Mouse (Mus musculus): ENCODE measurements around the gene Sf3a3. TPM values are rescaled to one million over a fixed set of nuclear protein-coding genes. Genes with fewer than 3 reads are reported as not detected.

Sf3a3 gene
- polyA plus RNA-seq, 1 experiment from 2014 or later = 49.4 TPM

DNA sequence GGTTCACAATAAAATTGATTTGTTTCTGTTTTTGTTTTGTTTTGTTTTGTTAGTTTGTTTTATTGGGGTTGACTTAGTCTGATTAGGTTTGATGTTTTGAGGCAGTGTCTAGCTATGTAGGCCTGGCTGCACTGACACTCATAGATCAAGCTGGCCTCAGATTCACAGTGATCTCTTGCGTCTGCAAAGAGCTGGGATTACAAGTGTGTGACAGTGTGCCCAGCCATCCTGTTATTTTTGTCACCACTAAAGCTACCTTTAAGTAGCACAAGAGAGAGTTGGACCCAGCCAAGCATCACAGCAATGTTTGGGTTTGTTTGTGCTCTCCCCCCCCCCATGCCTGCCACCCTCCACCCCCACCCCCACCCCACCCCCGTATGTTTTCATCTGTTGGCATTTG is 20.0 kb upstream of the Sf3a3 start:
- Histone ChIP-seq H3K4me2 (ENCODE audit: low read depth, low read length) (no peak overlapping the region), H3K9ac (ENCODE audit: low read depth, low read length) (no peak overlapping the region), H3K4me3 (ENCODE audit: low read depth, low read length) (no peak overlapping the region), H3K27me3 (ENCODE audit: control insufficient read depth, insufficient read depth, low read depth, low read length) (no peaks in the 10 kb centered on the region), H3K9me3 (replicated peaks; ENCODE audit: control insufficient read depth, low read length) (no peaks in the 10 kb centered on the region), H3K27ac (ENCODE audit: low read length) (no peak overlapping the region), H3K4me1 (ENCODE audit: control insufficient read depth, low read depth, low read length) (peaks cover 27% of the 10 kb centered on the region), H3K36me3 (ENCODE audit: control insufficient read depth, insufficient read depth) (no peaks in the 10 kb centered on the region)
- no peak for ATAC-seq (ENCODE audit: low read depth)
- 68% methylated on average over 2 of the region's 2 CpGs for WGBS (ENCODE audit: insufficient replicate concordance)

GRCm38 (mm10) chr4:124695786-124696516 is 18.6 kb upstream of the Sf3a3 start:
- Histone ChIP-seq H3K27me3 (ENCODE audit: control insufficient read depth, insufficient read depth, low read depth, low read length) (peaks cover 5% of the 10 kb centered on the region), H3K27ac (ENCODE audit: low read length) (peak overlapping the region; percentile 35; the same call in 1 of the 2 replicates), H3K4me2 (ENCODE audit: low read depth, low read length) (peak overlapping the region; percentile 47), H3K4me3 (ENCODE audit: low read depth, low read length) (peak overlapping the region; percentile 35), H3K36me3 (ENCODE audit: control insufficient read depth, insufficient read depth) (no peaks in the 10 kb centered on the region), H3K9ac (ENCODE audit: low read depth, low read length) (peak overlapping the region; percentile 36; the same call in 1 of the 2 replicates), H3K4me1 (ENCODE audit: control insufficient read depth, low read depth, low read length) (peaks cover 36% of the 10 kb centered on the region), H3K9me3 (replicated peaks; ENCODE audit: control insufficient read depth, low read length) (no peaks in the 10 kb centered on the region)
- WGBS (ENCODE audit: insufficient replicate concordance) = 5% methylated on average over 18 of the region's 18 CpGs
- no peak for ATAC-seq (ENCODE audit: low read depth)

- H3K4me2 ChIP-seq (ENCODE audit: low read depth, low read length) = peak overlapping the region; percentile 72; the same call in 1 of the 2 replicates
- H3K4me3 ChIP-seq (ENCODE audit: low read depth, low read length) = no peak overlapping the region
- H3K27me3 ChIP-seq (ENCODE audit: control insufficient read depth, insufficient read depth, low read depth, low read length) = peaks cover 15% of the 10 kb centered on the region
- H3K27ac ChIP-seq (ENCODE audit: low read length) = no peak overlapping the region
- no peaks in the 10 kb centered on the region for H3K36me3 ChIP-seq (ENCODE audit: control insufficient read depth, insufficient read depth)
- ATAC-seq (ENCODE audit: low read depth) = no peak
- 36% methylated on average over 6 of the region's 6 CpGs for WGBS (ENCODE audit: insufficient replicate concordance)
- peaks cover 31% of the 10 kb centered on the region for H3K4me1 ChIP-seq (ENCODE audit: control insufficient read depth, low read depth, low read length)
- H3K9ac ChIP-seq (ENCODE audit: low read depth, low read length) = no peak overlapping the region
- H3K9me3 ChIP-seq (replicated peaks; ENCODE audit: control insufficient read depth, low read length) = no peaks in the 10 kb centered on the region
Observed at GRCm38 (mm10) chr4:124699791-124700190, 14.8 kb upstream of the Sf3a3 start.

- H3K27ac ChIP-seq (ENCODE audit: low read length) = peak within 1 kb of the TSS; percentile 53
Observed at GRCm38 (mm10) chr4:124700248-124700971, 14.2 kb upstream of the Sf3a3 start, which contains the start of gene Fhl3. Fhl3 (plus strand) TSS chr4:124700701.

DNA sequence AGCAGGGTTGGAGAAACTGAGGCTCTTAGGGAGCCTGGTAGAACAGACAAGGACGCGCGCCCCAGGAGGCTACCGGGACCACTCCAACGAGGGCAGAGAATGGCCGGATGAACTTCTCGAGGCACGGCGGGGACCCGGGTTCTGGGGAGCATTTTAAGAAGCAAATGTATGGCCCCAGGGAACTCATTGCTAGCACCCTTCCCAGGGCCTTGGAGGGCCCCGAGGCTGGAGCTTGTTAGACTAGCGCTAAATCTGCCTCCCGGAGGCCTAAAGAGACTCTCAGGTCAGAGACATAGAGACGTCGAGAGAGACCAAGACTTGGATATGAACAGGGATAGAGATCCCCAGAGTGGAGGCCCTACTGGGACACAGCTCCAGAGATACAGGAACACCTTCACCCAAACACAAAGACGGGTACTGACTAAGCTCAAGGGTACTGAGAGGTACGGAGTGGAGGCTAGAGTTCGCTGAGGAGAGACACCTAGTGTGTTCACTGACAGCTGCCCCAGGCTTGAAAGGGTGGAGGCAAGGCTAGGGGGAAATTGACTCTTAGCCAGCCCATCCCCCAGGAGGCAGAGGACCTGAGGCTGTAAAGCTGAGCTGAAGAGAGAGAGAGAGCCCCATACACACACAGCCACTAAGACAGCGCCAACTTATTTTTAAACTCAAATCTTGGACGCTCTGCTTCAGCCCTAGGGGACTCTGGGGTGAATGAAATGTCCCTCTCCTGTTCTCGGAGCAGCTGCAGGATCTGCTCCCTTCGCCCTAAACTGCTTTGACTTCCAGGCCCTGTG is 13.3 kb upstream of the Sf3a3 start:
- ATAC-seq (ENCODE audit: low read depth) = no peak
- Histone ChIP-seq H3K27me3 (ENCODE audit: control insufficient read depth, insufficient read depth, low read depth, low read length) (peaks cover 15% of the 10 kb centered on the region), H3K36me3 (ENCODE audit: control insufficient read depth, insufficient read depth) (no peaks in the 10 kb centered on the region), H3K4me2 (ENCODE audit: low read depth, low read length) (peak overlapping the region; percentile 72), H3K27ac (ENCODE audit: low read length) (peak overlapping the region; percentile 53), H3K4me3 (ENCODE audit: low read depth, low read length) (peak overlapping the region; percentile 69), H3K9me3 (replicated peaks; ENCODE audit: control insufficient read depth, low read length) (no peaks in the 10 kb centered on the region), H3K9ac (ENCODE audit: low read depth, low read length) (peak overlapping the region; percentile 70), H3K4me1 (ENCODE audit: control insufficient read depth, low read depth, low read length) (peaks cover 33% of the 10 kb centered on the region)
- WGBS (ENCODE audit: insufficient replicate concordance) = 7% methylated on average over 22 of the region's 22 CpGs

More at GRCm38 (mm10) chr4:124700248-124700971, 14.2 kb upstream of the Sf3a3 start, which contains the start of gene Fhl3:
- H3K27me3 ChIP-seq (ENCODE audit: control insufficient read depth, insufficient read depth, low read depth, low read length) = peaks cover 15% of the 10 kb centered on the region
- under 1% methylated on average over 35 of the region's 59 CpGs for WGBS (ENCODE audit: insufficient replicate concordance)
- no peaks in the 10 kb centered on the region for H3K36me3 ChIP-seq (ENCODE audit: control insufficient read depth, insufficient read depth)
- H3K4me2 ChIP-seq (ENCODE audit: low read depth, low read length) = peak within 1 kb of the TSS; percentile 72
- peak within 1 kb of the TSS; percentile 69 for H3K4me3 ChIP-seq (ENCODE audit: low read depth, low read length)
- H3K9me3 ChIP-seq (replicated peaks; ENCODE audit: control insufficient read depth, low read length) = no peaks in the 10 kb centered on the region
- peaks cover 38% of the 10 kb centered on the region for H3K4me1 ChIP-seq (ENCODE audit: control insufficient read depth, low read depth, low read length)
- peak; percentile 79 for ATAC-seq (ENCODE audit: low read depth)
- H3K9ac ChIP-seq (ENCODE audit: low read depth, low read length) = peak within 1 kb of the TSS; percentile 70

DNA sequence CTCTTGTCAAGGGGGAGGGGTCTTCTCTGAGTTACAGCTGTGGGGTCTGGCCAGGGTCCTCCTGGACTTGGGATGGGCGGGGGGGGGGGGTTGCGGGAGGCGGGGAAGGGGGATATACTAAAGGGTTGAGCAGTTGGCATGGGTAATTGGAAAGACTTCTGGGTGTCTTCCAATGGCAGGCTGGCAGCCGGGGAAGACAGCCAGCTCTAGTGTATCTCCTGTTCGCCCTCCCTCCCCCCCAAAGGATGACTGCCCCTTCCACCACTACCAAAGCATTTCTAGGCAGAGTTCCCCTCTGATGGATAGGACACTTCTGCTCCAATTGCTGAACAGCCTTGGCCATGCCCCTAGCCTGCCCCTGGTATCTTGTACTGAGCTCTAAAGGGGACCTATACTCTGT is 12.7 kb upstream of the Sf3a3 start:
- Histone ChIP-seq H3K4me2 (ENCODE audit: low read depth, low read length) (peak overlapping the region; percentile 72), H3K27me3 (ENCODE audit: control insufficient read depth, insufficient read depth, low read depth, low read length) (peaks cover 15% of the 10 kb centered on the region), H3K36me3 (ENCODE audit: control insufficient read depth, insufficient read depth) (no peaks in the 10 kb centered on the region; the same call in 1 of the 2 replicates), H3K4me3 (ENCODE audit: low read depth, low read length) (peak overlapping the region; percentile 69), H3K9me3 (replicated peaks; ENCODE audit: control insufficient read depth, low read length) (no peaks in the 10 kb centered on the region), H3K27ac (ENCODE audit: low read length) (no peak overlapping the region), H3K9ac (ENCODE audit: low read depth, low read length) (peak overlapping the region; percentile 70; the same call in 1 of the 2 replicates), H3K4me1 (ENCODE audit: control insufficient read depth, low read depth, low read length) (peaks cover 32% of the 10 kb centered on the region)
- 67% methylated on average over 5 of the region's 5 CpGs for WGBS (ENCODE audit: insufficient replicate concordance)
- no peak for ATAC-seq (ENCODE audit: low read depth)

DNA sequence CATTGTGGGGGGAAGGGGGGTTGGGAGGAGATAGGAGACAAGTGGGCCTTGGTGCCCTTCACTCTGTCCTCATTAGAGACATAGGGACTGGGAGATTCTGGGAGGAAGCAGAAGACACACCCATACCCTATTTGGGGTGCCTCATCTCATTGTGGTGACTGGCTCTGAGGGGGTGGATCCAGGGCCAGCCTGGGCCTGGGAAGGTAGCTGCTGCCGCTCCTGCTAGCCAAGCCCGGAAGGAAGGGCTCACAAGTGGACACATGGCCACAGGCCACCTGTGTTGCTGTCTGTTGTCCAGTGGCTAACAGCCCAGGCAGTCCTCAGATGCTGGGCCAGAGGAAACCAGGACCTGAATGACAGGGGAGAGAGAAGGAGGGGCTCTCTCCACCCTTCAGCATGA is 11.2 kb upstream of the Sf3a3 start:
- H3K27me3 ChIP-seq (ENCODE audit: control insufficient read depth, insufficient read depth, low read depth, low read length) = peaks cover 15% of the 10 kb centered on the region
- WGBS (ENCODE audit: insufficient replicate concordance) = 23% methylated on average over 2 of the region's 2 CpGs
- no peak for ATAC-seq (ENCODE audit: low read depth)
- H3K27ac ChIP-seq (ENCODE audit: low read length) = peak overlapping the region; percentile 43
- H3K36me3 ChIP-seq (ENCODE audit: control insufficient read depth, insufficient read depth) = no peaks in the 10 kb centered on the region; the same call in 1 of the 2 replicates
- peak overlapping the region; percentile 18; the same call in 1 of the 2 replicates for H3K4me2 ChIP-seq (ENCODE audit: low read depth, low read length)
- peaks cover 34% of the 10 kb centered on the region for H3K4me1 ChIP-seq (ENCODE audit: control insufficient read depth, low read depth, low read length)
- H3K9me3 ChIP-seq (replicated peaks; ENCODE audit: control insufficient read depth, low read length) = no peaks in the 10 kb centered on the region
- no peak overlapping the region for H3K4me3 ChIP-seq (ENCODE audit: low read depth, low read length)
- H3K9ac ChIP-seq (ENCODE audit: low read depth, low read length) = no peak overlapping the region; the same call in 1 of the 2 replicates

- H3K9ac ChIP-seq (ENCODE audit: low read depth, low read length) = no peak overlapping the region; the same call in 1 of the 2 replicates
- no peaks in the 10 kb centered on the region; the same call in 1 of the 2 replicates for H3K36me3 ChIP-seq (ENCODE audit: control insufficient read depth, insufficient read depth)
- WGBS (ENCODE audit: insufficient replicate concordance) = 24% methylated on average over 6 of the region's 6 CpGs
- peaks cover 15% of the 10 kb centered on the region for H3K27me3 ChIP-seq (ENCODE audit: control insufficient read depth, insufficient read depth, low read depth, low read length)
- H3K27ac ChIP-seq (ENCODE audit: low read length) = peak overlapping the region; percentile 50
- ATAC-seq (ENCODE audit: low read depth) = no peak
- no peaks in the 10 kb centered on the region for H3K9me3 ChIP-seq (replicated peaks; ENCODE audit: control insufficient read depth, low read length)
- peaks cover 41% of the 10 kb centered on the region for H3K4me1 ChIP-seq (ENCODE audit: control insufficient read depth, low read depth, low read length)
- no peak overlapping the region for H3K4me3 ChIP-seq (ENCODE audit: low read depth, low read length)
- peak overlapping the region; percentile 18; the same call in 1 of the 2 replicates for H3K4me2 ChIP-seq (ENCODE audit: low read depth, low read length)
Observed at GRCm38 (mm10) chr4:124703881-124704796, 10.4 kb upstream of the Sf3a3 start.
